Mouse (Mus musculus) embryo, embryonic 10.5 days (tissue): ENCODE results near the gene Slc26a5.

Experiments used
- DNase-seq: peaks from one replicate; pipeline ENCODE4 v3.0.0-alpha.2; 2015; ENCODE audit warnings: low spot score

Slc26a5 gene

GRCm38 (mm10) chr5:21804837-21805236, 60.6 kb downstream of the Slc26a5 start:
- DNase-seq: no peak

- DNase-seq: no peak
Observed at GRCm38 (mm10) chr5:21803691-21804188, 61.7 kb downstream of the Slc26a5 start.

GRCm38 (mm10) chr5:21802907-21803306, 62.5 kb downstream of the Slc26a5 start:
- no peak for DNase-seq

- no peak for DNase-seq
Observed at GRCm38 (mm10) chr5:21792166-21792565, 73.2 kb downstream of the Slc26a5 start.

- DNase-seq: no peak
Observed at GRCm38 (mm10) chr5:21789061-21789460, 76.3 kb downstream of the Slc26a5 start.

GRCm38 (mm10) chr5:21787186-21788105, 78.0 kb downstream of the Slc26a5 start:
- no peak for DNase-seq

GRCm38 (mm10) chr5:21786258-21787185, 78.9 kb downstream of the Slc26a5 start:
- DNase-seq: peak; percentile 95

- peak; percentile 5 for DNase-seq
Observed at GRCm38 (mm10) chr5:21785776-21786175, 79.6 kb downstream of the Slc26a5 start.

- DNase-seq: peak; percentile 94
Observed at GRCm38 (mm10) chr5:21785053-21785452, 80.4 kb downstream of the Slc26a5 start, which contains the start of the genes Dnajc2 and Psmc2. Gene Dnajc2 (minus strand): TSS chr5:21785251. Gene Psmc2 (plus strand): TSS chr5:21785283.

GRCm38 (mm10) chr5:21784161-21785052, 81.0 kb downstream of the Slc26a5 start:
- DNase-seq: peak; percentile 57

- DNase-seq: no peak
Observed at GRCm38 (mm10) chr5:21776491-21776890, 88.9 kb downstream of the Slc26a5 start.

GRCm38 (mm10) chr5:21769841-21770240, 95.6 kb downstream of the Slc26a5 start:
- no peak for DNase-seq

- DNase-seq: no peak
Observed at GRCm38 (mm10) chr5:21768506-21768905, 96.9 kb downstream of the Slc26a5 start.
